8 mouse cellular contexts compared by ENCODE assay signal in the genomic region with DNA sequence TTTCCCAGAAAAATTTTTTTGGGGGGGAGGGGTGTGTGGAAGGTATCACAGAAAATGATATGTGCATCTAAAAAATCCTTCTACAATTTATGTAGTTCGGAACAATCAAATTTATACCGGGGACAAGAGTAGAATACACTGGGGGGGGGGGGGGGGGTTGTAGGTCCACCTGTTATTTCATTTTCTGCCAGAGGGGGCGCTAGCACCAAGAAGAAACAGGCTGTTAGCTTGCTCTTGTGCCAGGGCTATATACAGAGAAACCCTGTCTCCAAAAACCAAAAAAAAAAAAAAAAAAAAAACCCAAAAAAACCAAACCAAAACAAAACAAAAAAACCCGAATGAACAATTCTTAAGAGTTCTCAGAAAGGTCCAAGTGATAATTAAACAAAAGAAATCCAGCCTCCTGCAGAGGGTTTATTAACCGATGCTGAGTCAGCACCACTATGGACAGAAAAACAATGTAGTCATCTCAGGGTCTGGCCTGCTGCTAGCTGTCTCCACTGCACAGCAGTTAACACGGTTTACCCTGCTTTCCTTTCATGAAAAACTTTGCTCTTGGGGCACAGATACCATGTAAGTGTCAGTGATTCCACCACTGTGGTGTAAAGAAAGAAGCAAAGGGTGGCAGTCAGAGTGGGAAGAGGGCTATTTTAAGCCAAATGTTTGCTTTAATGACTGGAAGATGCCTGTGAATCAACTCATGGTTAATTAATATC.
DNase-seq lines count a peak whose midpoint lies in the region; ATAC-seq and TF ChIP-seq lines count a peak whose summit lies in the region.

No protein-coding gene starts in this region.

- no peak overlapping the region for H3K4me2 ChIP-seq in hindbrain, embryonic 14.5 days (replicated peaks)
- no peak overlapping the region for H3K4me2 ChIP-seq in hindbrain, embryonic 16.5 days (ENCODE audit: low read length)
- H3K4me2 ChIP-seq in liver, embryonic 13.5 days, result peak overlapping the region; percentile 90
- H3K4me2 ChIP-seq in forebrain, embryonic 16.5 days (ENCODE audit: low read length), result no peak overlapping the region

- peak; percentile 24 for TF ChIP-seq CTCF in Patski (IDR thresholded peaks at IDR 0.05)
- peak; percentile 14; the same call in 1 of the 2 replicates for TF ChIP-seq CTCF in spleen, adult 2 months (IDR thresholded peaks at IDR 0.05; ENCODE audit: extremely low read depth, insufficient read depth, insufficient read length, insufficient replicate concordance)

- H3K9ac ChIP-seq in hindbrain, embryonic 14.5 days, result no peak overlapping the region
- no peak overlapping the region for H3K9ac ChIP-seq in hindbrain, embryonic 16.5 days (ENCODE audit: low read depth, low read length)
- no peak overlapping the region for H3K9ac ChIP-seq in liver, embryonic 13.5 days
- no peak overlapping the region for H3K9ac ChIP-seq in forebrain, embryonic 16.5 days (replicated peaks; ENCODE audit: low read depth, low read length)

- POLR2A ChIA-PET in Patski (lab: Charles Lee), result interaction anchor here (0.7 kb wide), 1 partner anchor 1189 kb away, joined by 3 read pairs; no protein-coding TSS in a partner anchor

- peak; percentile 62 for DNase-seq in hindbrain, embryonic 14.5 days (ENCODE audit: low spot score)
- DNase-seq in B cell, adult 2 months, result peak; percentile 83 to 86
- DNase-seq in Patski (ENCODE audit: low read depth, low spot score), result peak; percentile 27
- DNase-seq in gastrocnemius, postnatal 14 days, result peak; percentile 57
- DNase-seq in liver, embryonic 13.5 days, result no peak
- peak in 1 of 2 experiments; percentile 55 for DNase-seq in spleen, adult 2 months (ENCODE audit: low read depth in 1 of 2, low spot score in 2 of 2)

- CTCF ChIA-PET in Patski (lab: Charles Lee), result interaction anchor here (0.7 to 0.9 kb wide), 2 partner anchors 17 to 53 kb away, joined by 3 read pairs; no protein-coding TSS in a partner anchor

- no peaks in the 10 kb centered on the region for H3K9me3 ChIP-seq in hindbrain, embryonic 14.5 days (ENCODE audit: control insufficient read depth, low read length)
- no peaks in the 10 kb centered on the region for H3K9me3 ChIP-seq in hindbrain, embryonic 16.5 days (ENCODE audit: control insufficient read depth, low read length)
- no peaks in the 10 kb centered on the region for H3K9me3 ChIP-seq in liver, embryonic 13.5 days (replicated peaks)
- H3K9me3 ChIP-seq in forebrain, embryonic 16.5 days (ENCODE audit: control insufficient read depth, low read length), result no peaks in the 10 kb centered on the region

- H3K27me3 ChIP-seq in hindbrain, embryonic 14.5 days (ENCODE audit: control insufficient read depth, insufficient read depth, low read length), result peaks cover 34% of the 10 kb centered on the region
- peaks cover 13% of the 10 kb centered on the region for H3K27me3 ChIP-seq in hindbrain, embryonic 16.5 days (replicated peaks; ENCODE audit: control insufficient read depth, insufficient read depth, low read length)
- H3K27me3 ChIP-seq in Patski, result peaks cover 10% of the 10 kb centered on the region
- peaks cover 55% of the 10 kb centered on the region for H3K27me3 ChIP-seq in liver, embryonic 13.5 days
- H3K27me3 ChIP-seq in spleen, adult 2 months (ENCODE audit: control insufficient read depth, insufficient read depth, low read length), result peaks cover 1% of the 10 kb centered on the region
- H3K27me3 ChIP-seq in forebrain, embryonic 16.5 days (replicated peaks; ENCODE audit: control insufficient read depth, insufficient read depth, low read length), result peaks cover 31% of the 10 kb centered on the region

- peak overlapping the region; percentile 28; the same call in 1 of the 2 replicates for H3K27ac ChIP-seq in hindbrain, embryonic 14.5 days
- H3K27ac ChIP-seq in hindbrain, embryonic 16.5 days (ENCODE audit: low read depth, low read length), result no peak overlapping the region
- no peak overlapping the region for H3K27ac ChIP-seq in liver, embryonic 13.5 days
- no peak overlapping the region for H3K27ac ChIP-seq in spleen, adult 2 months (ENCODE audit: insufficient read depth, low read length)
- no peak overlapping the region for H3K27ac ChIP-seq in forebrain, embryonic 16.5 days (ENCODE audit: low read length)

- no peak for ATAC-seq in hindbrain, embryonic 14.5 days (ENCODE audit: low FRiP score)
- no peak for ATAC-seq in hindbrain, embryonic 16.5 days
- no peak for ATAC-seq in Patski
- ATAC-seq in liver, embryonic 13.5 days (ENCODE audit: low read depth), result no peak
- ATAC-seq in forebrain, embryonic 16.5 days, result no peak

- TF ChIP-seq POLR2A in spleen, adult 2 months (IDR thresholded peaks at IDR 0.05; ENCODE audit: low read depth, low read length), result no peak

- intact Hi-C loops in gastrocnemius, postnatal 14 days (cut with DNase I; ENCODE audit: low total_unique reads), result loop anchor here (5.0 kb wide), 1 partner anchor 542 kb away; no protein-coding TSS in a partner anchor

- in situ Hi-C loops in Patski (cut with MboI; ENCODE audit: low pct_unique_long_range_greater_than_20kb), result loop anchor here (25.0 kb wide), 1 partner anchor 302 kb away; no protein-coding TSS in a partner anchor

- no peak overlapping the region for H3K4me3 ChIP-seq in hindbrain, embryonic 14.5 days (replicated peaks; ENCODE audit: low read length)
- no peak overlapping the region for H3K4me3 ChIP-seq in hindbrain, embryonic 16.5 days (ENCODE audit: low read length)
- peak overlapping the region; percentile 65 for H3K4me3 ChIP-seq in liver, embryonic 13.5 days (replicated peaks)
- H3K4me3 ChIP-seq in spleen, adult 2 months (ENCODE audit: extremely low read depth, insufficient read depth, insufficient read length), result no peak overlapping the region
- H3K4me3 ChIP-seq in forebrain, embryonic 16.5 days (replicated peaks; ENCODE audit: low read length), result no peak overlapping the region

- no peaks in the 10 kb centered on the region for H3K36me3 ChIP-seq in hindbrain, embryonic 14.5 days (replicated peaks; ENCODE audit: control insufficient read depth, insufficient read depth)
- H3K36me3 ChIP-seq in hindbrain, embryonic 16.5 days (ENCODE audit: control insufficient read depth, insufficient read depth, low read length), result no peaks in the 10 kb centered on the region
- H3K36me3 ChIP-seq in liver, embryonic 13.5 days, result no peaks in the 10 kb centered on the region
- no peaks in the 10 kb centered on the region for H3K36me3 ChIP-seq in spleen, adult 2 months (ENCODE audit: control insufficient read depth, insufficient read depth, low read length)
- H3K36me3 ChIP-seq in forebrain, embryonic 16.5 days (ENCODE audit: control insufficient read depth, insufficient read depth), result no peaks in the 10 kb centered on the region

- peaks cover 14% of the 10 kb centered on the region for H3K4me1 ChIP-seq in hindbrain, embryonic 14.5 days (replicated peaks; ENCODE audit: control insufficient read depth, insufficient read depth, low read length)
- peaks cover 13% of the 10 kb centered on the region for H3K4me1 ChIP-seq in hindbrain, embryonic 16.5 days (ENCODE audit: control insufficient read depth, insufficient read depth, low read depth, low read length)
- H3K4me1 ChIP-seq in liver, embryonic 13.5 days (replicated peaks), result peaks cover 52% of the 10 kb centered on the region
- H3K4me1 ChIP-seq in spleen, adult 2 months (ENCODE audit: control insufficient read depth, insufficient read depth, insufficient read length), result peaks cover 2% of the 10 kb centered on the region; the same call in 1 of the 2 replicates
- peaks cover 30% of the 10 kb centered on the region for H3K4me1 ChIP-seq in forebrain, embryonic 16.5 days (replicated peaks; ENCODE audit: control insufficient read depth, insufficient read depth, low read length)

- WGBS in hindbrain, embryonic 14.5 days, result 17% methylated on average over 6 of the region's 6 CpGs
- 15% methylated on average over 6 of the region's 6 CpGs for WGBS in hindbrain, embryonic 16.5 days
- WGBS in liver, embryonic 13.5 days (ENCODE audit: insufficient replicate concordance), result 14% methylated on average over 6 of the region's 6 CpGs
- 25% methylated on average over 6 of the region's 6 CpGs for WGBS in spleen, adult 2 months
- WGBS in forebrain, embryonic 16.5 days, result 19% methylated on average over 6 of the region's 6 CpGs
